Mouse (Mus musculus): ENCODE data around the gene Tmem243.

- TF ChIP-seq CTCF (IDR thresholded peaks at IDR 0.05; ENCODE audit: control insufficient read depth, insufficient read depth, low read length) = no peak
- no peak for TF ChIP-seq POLR2A (IDR thresholded peaks at IDR 0.05; ENCODE audit: borderline replicate concordance, control insufficient read depth, low read depth, low read length)
Measured at GRCm38 (mm10) chr5:9068886-9069285, 31.6 kb upstream of the Tmem243 start.

All from bone marrow, adult 2 months (tissue).